Mouse (Mus musculus) intestine, embryonic 15.5 days (tissue): Measurements from ENCODE around the gene Gsk3b. TPM values are rescaled to one million over a fixed set of nuclear protein-coding genes. Genes with fewer than 3 reads are reported as not detected.

Source experiments
- ATAC-seq: fragments of 200-750 bp; cut with Nextera tagmentation; 2 replicates; pipeline ENCODE4 v1.8.0; 2017; ENCODE audit warnings: moderate TSS enrichment, moderate library complexity
- H3K27ac ChIP-seq: fragments of 300-500 bp; sonication (generic); 2 replicates; pipeline ENCODE4 v1.5.1; 2015; ENCODE audit warnings: mild to moderate bottlenecking, inconsistent platforms
- H3K27me3 ChIP-seq: fragments of 300-500 bp; sonication (generic); replicated peaks from 2 replicates; pipeline ENCODE4 v1.6.1; 2015; ENCODE audit warnings: inconsistent platforms
- H3K36me3 ChIP-seq: fragments of 300-500 bp; sonication (generic); 2 replicates; pipeline ENCODE4 v1.6.1; 2015; ENCODE audit warnings: inconsistent platforms
- H3K4me1 ChIP-seq: fragments of 300-500 bp; sonication (generic); replicated peaks from 2 replicates; pipeline ENCODE4 v1.6.1; 2015; ENCODE audit warnings: inconsistent platforms
- H3K4me2 ChIP-seq: fragments of 300-500 bp; sonication (generic); replicated peaks from 2 replicates; pipeline ENCODE4 v1.6.1; 2015; ENCODE audit warnings: mild to moderate bottlenecking, inconsistent platforms
- H3K4me3 ChIP-seq: fragments of 300-500 bp; sonication (generic); replicated peaks from 2 replicates; pipeline ENCODE4 v1.5.1; 2015; ENCODE audit warnings: inconsistent platforms
- H3K9ac ChIP-seq: fragments of 300-500 bp; sonication (generic); 2 replicates; pipeline ENCODE4 v1.6.1; 2015; ENCODE audit warnings: inconsistent platforms
- H3K9me3 ChIP-seq: fragments of 300-500 bp; sonication (generic); 2 replicates; pipeline ENCODE4 v1.6.1; 2016; ENCODE audit warnings: inconsistent platforms
- WGBS: fragments of 180-500 bp; shearing (Covaris S2); methylation state at CpG from one replicate; pipeline ENCODE4 v1.1.7; 2015; 5-methylcytosine and 5-hydroxymethylcytosine counted together
- polyA plus RNA-seq: library from polyadenylated mRNA; unstranded; fragments of >200 nt; fragmentation: Nextera tagmentation; extraction: Ambion mirVana; gene quantifications from 2 replicates; pipeline ENCODE4 v1.2.1, GENCODE M21; 2015

Gene Gsk3b
- polyA plus RNA-seq, 1 experiment from 2014 or later = 48.4 TPM

DNA sequence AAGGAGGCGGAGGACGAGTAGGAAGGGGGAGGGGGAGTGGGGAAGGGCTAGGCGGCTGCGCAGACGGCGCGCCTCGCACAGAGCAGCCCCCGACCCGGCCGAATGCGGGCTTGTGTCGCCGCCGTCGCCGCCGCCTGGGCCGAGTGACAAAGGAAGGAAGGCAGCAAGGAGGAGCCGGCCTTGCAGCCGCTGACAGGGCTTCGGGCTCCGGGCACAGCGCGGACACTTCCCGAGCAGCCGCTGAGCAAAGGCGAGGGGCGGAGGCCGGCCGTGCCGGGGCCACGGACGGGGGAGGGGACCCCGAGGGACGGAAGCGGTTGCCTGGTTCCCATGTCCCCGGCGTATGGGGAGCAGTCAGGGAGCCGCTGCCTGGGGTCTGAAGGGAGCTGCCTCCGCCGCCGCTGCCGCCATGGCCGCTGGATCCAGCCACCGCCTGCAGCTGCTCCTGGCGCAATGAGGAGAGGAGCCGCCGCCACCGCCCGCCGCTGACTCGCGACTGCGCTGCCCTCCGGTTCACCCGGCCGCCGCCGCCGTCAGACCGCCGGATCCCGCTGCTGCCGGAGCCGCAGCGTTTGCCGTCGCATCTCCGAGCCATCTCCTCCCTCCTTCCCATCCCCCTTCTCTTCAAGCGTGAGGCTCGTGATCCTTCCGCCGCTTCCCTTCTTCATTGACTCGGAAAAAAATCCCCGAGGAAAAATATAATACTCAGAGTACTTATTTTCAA, 808 bp downstream of the Gsk3b start:
- peak; percentile 16 for ATAC-seq
- 0% methylated on average over 74 of the region's 76 CpGs for WGBS
- Histone ChIP-seq H3K9ac (peak overlapping the region; percentile 98), H3K9me3 (no peaks in the 10 kb centered on the region), H3K4me2 (peak overlapping the region; percentile 67), H3K4me1 (peaks cover 16% of the 10 kb centered on the region; the same call in 1 of the 2 replicates), H3K27ac (peak overlapping the region; percentile 100), H3K27me3 (no peaks in the 10 kb centered on the region), H3K4me3 (peak overlapping the region; percentile 99), H3K36me3 (no peaks in the 10 kb centered on the region)

DNA sequence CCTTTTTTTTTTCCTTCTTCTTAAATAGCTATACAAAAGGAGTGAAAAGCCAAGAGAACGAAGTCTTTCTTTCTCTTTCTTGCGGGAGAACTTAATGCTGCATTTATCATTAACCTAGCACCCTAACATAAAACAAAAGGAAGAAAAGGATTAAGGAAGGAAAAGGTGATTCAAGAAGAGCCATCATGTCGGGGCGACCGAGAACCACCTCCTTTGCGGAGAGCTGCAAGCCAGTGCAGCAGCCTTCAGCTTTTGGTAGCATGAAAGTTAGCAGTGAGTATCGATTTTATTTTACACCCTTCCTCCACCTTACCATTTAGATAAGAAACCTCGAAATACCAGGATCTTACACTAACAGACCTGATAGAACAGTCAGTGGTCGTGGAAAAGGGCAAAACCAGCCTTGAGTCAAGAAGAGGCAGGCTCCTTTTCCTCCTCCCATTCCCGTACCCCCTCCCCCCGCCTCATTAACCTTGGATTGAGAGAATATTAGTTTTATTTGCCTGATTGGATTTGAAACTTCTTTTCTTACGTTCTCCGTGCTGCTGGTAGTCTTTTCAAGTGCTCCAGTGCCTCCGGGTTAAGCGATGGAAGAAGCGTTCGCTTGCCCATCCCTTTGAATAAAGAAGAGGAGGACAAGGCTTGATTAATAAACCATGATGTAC, 1.7 kb downstream of the Gsk3b start:
- peak overlapping the region; percentile 67 for H3K4me2 ChIP-seq
- H3K9ac ChIP-seq = peak overlapping the region; percentile 98
- WGBS = under 1% methylated on average over 17 of the region's 17 CpGs
- no peaks in the 10 kb centered on the region for H3K36me3 ChIP-seq
- H3K27ac ChIP-seq = peak overlapping the region; percentile 24; the same call in 1 of the 2 replicates
- no peaks in the 10 kb centered on the region for H3K9me3 ChIP-seq
- peaks cover 23% of the 10 kb centered on the region; the same call in 1 of the 2 replicates for H3K4me1 ChIP-seq
- no peak for ATAC-seq
- no peaks in the 10 kb centered on the region for H3K27me3 ChIP-seq
- peak overlapping the region; percentile 99 for H3K4me3 ChIP-seq

DNA sequence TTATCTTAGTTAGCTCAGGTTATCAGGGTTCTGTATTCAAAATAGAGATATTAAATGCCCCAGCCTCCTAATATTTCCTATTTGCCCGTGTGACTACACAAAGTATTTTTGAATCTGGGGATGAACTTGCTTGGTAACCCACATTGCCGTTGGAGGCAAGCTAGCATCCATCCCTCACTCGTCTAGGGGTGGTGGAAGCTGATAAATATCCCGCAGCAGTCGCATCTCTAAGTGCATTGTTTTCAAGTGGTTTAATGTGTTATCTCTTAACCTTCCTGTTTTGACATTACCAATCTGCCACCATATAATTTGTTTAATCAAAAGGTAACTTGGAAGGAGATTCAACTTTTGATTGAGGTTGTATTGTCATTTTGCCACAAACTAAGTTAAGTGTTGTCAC, 2.2 kb downstream of the Gsk3b start:
- H3K4me2 ChIP-seq = peak overlapping the region; percentile 67
- under 1% methylated on average over 5 of the region's 5 CpGs for WGBS
- peaks cover 28% of the 10 kb centered on the region; the same call in 1 of the 2 replicates for H3K4me1 ChIP-seq
- H3K9me3 ChIP-seq = no peaks in the 10 kb centered on the region
- no peaks in the 10 kb centered on the region for H3K36me3 ChIP-seq
- peak overlapping the region; percentile 98 for H3K9ac ChIP-seq
- H3K27me3 ChIP-seq = no peaks in the 10 kb centered on the region
- peak overlapping the region; percentile 99 for H3K4me3 ChIP-seq
- no peak for ATAC-seq
- H3K27ac ChIP-seq = no peak overlapping the region

DNA sequence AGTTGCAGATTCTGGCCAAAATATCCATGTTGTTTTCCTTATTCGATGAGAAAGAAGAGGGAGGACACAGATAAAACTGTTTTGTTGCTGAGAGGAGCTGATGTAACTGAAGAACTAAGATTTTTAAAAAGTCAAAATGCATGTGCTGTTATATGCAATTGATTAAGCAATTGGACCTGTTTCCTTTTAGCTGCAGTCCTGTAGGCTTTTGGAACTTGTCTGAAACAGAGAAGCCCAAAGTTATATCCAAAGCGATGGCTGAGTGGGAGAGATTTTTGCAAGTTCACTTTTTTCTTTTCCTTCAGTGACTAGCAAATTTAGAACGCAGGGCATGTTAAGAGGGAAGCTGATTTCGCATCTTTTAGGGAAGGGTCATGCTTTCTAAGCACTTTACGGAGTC, 2.9 kb downstream of the Gsk3b start:
- 7% methylated on average over 5 of the region's 5 CpGs for WGBS
- Histone ChIP-seq H3K36me3 (no peaks in the 10 kb centered on the region), H3K4me1 (peaks cover 26% of the 10 kb centered on the region; the same call in 1 of the 2 replicates), H3K4me3 (peak overlapping the region; percentile 99), H3K4me2 (peak overlapping the region; percentile 67), H3K9me3 (no peaks in the 10 kb centered on the region), H3K27ac (no peak overlapping the region), H3K27me3 (no peaks in the 10 kb centered on the region), H3K9ac (no peak overlapping the region; the same call in 1 of the 2 replicates)
- ATAC-seq = no peak

DNA sequence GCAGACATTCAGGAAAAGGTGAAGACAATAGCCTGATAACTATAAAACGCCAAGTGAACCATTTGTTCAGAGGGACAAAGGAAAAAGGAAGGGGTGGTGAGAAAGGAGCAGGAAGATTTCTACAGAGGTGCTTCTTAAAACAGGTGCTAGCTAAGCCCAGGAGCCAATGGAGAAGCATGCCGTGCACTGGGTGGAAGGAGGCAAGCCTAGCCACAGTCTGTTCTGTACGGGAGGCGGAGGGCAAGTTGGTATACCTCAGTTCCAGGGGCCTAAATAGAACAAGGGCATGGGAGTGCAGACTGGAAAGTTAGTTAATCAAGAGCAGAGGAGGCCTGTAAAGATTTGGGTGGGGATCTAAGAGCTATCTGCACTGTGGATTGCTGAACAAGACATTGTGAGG, 3.8 kb downstream of the Gsk3b start:
- Histone ChIP-seq H3K27me3 (no peaks in the 10 kb centered on the region), H3K27ac (no peak overlapping the region), H3K4me1 (peaks cover 21% of the 10 kb centered on the region; the same call in 1 of the 2 replicates), H3K4me3 (peak overlapping the region; percentile 31), H3K9me3 (no peaks in the 10 kb centered on the region), H3K9ac (peak overlapping the region; percentile 42), H3K4me2 (peak overlapping the region; percentile 67), H3K36me3 (no peaks in the 10 kb centered on the region)
- ATAC-seq = no peak
- 9% methylated on average over 4 of the region's 4 CpGs for WGBS

DNA sequence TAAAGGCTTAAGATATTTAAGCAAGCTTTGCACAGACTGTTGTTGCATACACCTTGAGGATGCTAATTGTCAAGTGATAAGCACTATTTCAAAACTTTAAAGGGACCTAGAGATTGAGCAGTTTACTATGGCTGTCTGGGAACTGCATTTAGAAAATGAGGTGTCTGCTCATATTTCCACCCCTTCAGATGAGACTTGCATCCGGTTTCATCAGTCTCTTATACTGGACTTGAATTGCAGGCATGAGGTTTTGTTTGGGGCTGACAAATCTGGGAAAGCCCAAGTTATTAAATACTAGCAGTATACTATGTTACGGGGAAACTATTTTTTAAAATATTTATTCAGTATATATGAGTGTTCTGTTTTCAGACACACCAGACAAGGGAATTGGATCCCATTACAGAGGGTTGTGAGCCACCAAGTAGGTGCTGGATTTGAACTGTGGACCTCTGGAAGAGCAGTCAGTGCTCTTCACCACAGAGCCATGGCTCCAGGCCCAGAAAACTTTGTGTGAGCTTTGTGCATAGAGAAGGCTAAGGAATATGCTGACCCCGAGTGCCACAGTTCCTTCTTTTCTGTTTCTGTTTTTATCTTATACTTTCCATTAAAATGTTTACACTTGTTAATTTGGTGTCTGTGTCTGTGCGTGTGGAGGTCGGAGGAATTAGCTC, 6.5 kb downstream of the Gsk3b start:
- no peaks in the 10 kb centered on the region for H3K27me3 ChIP-seq
- H3K4me3 ChIP-seq = no peak overlapping the region
- 0 out of 2 replicates have a peak overlapping the region, but pooled peaks have one; percentile 1 for H3K4me2 ChIP-seq
- no peaks in the 10 kb centered on the region for H3K9me3 ChIP-seq
- WGBS = 61% methylated on average over 5 of the region's 5 CpGs
- H3K27ac ChIP-seq = no peak overlapping the region
- peaks cover 3% of the 10 kb centered on the region; the same call in 1 of the 2 replicates for H3K36me3 ChIP-seq
- H3K9ac ChIP-seq = no peak overlapping the region
- peaks cover 21% of the 10 kb centered on the region; the same call in 1 of the 2 replicates for H3K4me1 ChIP-seq
- no peak for ATAC-seq

DNA sequence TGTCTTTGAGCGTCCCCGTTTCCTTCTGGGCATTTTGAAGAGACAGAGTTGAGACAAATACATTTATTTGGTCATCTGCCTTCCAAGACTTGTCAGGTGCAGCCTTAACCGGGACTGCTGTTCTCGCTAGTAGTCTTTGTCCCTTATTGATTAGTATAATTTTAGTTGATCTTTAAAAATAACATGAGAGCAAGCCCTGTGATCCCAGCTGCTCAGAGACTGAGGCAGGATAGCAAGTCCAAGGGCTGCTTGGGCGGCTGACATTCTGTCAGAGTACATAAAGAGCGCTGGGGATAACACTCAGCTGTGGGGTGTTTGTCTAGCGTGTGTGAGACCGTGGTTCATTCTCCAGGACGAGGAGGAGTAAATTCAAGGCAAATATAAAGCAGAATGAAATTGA, 8.7 kb downstream of the Gsk3b start:
- no peaks in the 10 kb centered on the region for H3K27me3 ChIP-seq
- 71% methylated on average over 9 of the region's 9 CpGs for WGBS
- H3K4me1 ChIP-seq = peaks cover 21% of the 10 kb centered on the region; the same call in 1 of the 2 replicates
- H3K9me3 ChIP-seq = no peaks in the 10 kb centered on the region
- H3K9ac ChIP-seq = no peak overlapping the region
- no peak for ATAC-seq
- H3K27ac ChIP-seq = no peak overlapping the region
- H3K4me3 ChIP-seq = no peak overlapping the region
- no peak overlapping the region for H3K4me2 ChIP-seq
- H3K36me3 ChIP-seq = peaks cover 3% of the 10 kb centered on the region; the same call in 1 of the 2 replicates

DNA sequence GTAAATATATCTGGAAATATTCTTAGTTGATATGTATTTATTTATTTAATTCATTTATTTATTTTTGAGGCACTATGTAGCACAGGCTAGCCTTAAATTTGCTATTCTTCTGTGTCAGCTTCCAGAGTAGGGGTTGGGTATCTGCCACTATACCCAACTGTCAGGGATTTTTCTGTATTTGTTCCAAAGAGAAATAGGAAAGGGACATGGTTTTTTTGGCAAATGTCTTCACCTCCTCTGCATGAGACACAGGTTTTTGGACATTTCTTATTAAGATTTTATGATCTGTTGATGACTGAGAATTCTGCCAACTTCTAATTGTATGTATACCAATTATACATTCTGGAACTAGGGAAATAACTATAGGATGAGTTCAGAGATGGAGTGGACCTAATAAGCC, 10.5 kb downstream of the Gsk3b start:
- Histone ChIP-seq H3K4me1 (peaks cover 12% of the 10 kb centered on the region; the same call in 1 of the 2 replicates), H3K4me2 (no peak overlapping the region), H3K27ac (no peak overlapping the region), H3K9ac (no peak overlapping the region), H3K27me3 (no peaks in the 10 kb centered on the region), H3K9me3 (no peaks in the 10 kb centered on the region), H3K4me3 (no peak overlapping the region), H3K36me3 (peaks cover 3% of the 10 kb centered on the region; the same call in 1 of the 2 replicates)
- no peak for ATAC-seq

DNA sequence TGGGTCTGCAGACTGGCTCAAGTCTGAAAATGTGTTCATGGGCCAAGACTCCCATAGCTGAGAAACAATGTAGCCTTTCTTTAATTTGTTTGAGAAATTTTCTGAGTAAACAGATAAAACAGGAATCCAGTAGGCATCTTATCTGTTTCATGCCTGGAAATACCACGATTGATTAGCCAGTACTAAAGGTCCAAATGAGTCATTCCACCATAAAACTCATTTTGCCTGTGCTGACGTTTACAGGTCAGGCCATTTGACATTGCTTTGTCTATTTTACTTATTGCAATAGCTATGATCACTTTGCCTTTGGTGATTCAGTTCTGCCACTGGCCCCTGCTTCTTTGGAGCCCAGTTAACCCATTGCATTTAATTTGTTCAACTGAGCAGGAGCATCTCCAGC, 11.8 kb downstream of the Gsk3b start:
- 58% methylated on average over 2 of the region's 2 CpGs for WGBS
- H3K4me3 ChIP-seq = no peak overlapping the region
- H3K27ac ChIP-seq = no peak overlapping the region
- no peak overlapping the region for H3K4me2 ChIP-seq
- H3K9me3 ChIP-seq = no peaks in the 10 kb centered on the region
- no peaks in the 10 kb centered on the region for H3K27me3 ChIP-seq
- H3K36me3 ChIP-seq = peaks cover 3% of the 10 kb centered on the region; the same call in 1 of the 2 replicates
- ATAC-seq = peak; percentile 70
- peaks cover 4% of the 10 kb centered on the region; the same call in 1 of the 2 replicates for H3K4me1 ChIP-seq
- no peak overlapping the region for H3K9ac ChIP-seq

DNA sequence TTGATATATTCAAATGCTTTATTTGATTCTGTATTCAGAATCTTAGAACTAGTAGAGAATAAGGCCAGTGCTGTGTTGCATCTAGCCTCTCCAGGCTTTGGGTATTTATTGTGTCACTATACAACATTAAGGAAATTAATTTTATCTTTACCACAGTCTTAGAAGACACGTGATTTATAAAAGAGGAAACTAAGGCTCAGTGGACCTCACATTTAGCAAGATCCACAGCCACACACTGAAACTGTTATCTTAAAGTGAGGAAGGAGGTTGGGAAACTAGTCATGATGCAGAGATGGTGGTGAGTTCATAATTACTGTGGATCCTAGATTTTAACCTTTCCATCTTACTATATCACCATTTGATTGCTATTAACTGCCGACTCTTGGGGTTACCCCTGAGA, 16.7 kb downstream of the Gsk3b start:
- Histone ChIP-seq H3K4me1 (0 out of 2 replicates have a peak, but pooled peaks cover 3% of the 10 kb centered on the region), H3K36me3 (no peaks in the 10 kb centered on the region; the same call in 1 of the 2 replicates), H3K4me2 (no peak overlapping the region), H3K4me3 (no peak overlapping the region), H3K27me3 (no peaks in the 10 kb centered on the region), H3K27ac (no peak overlapping the region), H3K9ac (no peak overlapping the region), H3K9me3 (no peaks in the 10 kb centered on the region)
- no peak for ATAC-seq
- WGBS = 77% methylated on average over 2 of the region's 2 CpGs

DNA sequence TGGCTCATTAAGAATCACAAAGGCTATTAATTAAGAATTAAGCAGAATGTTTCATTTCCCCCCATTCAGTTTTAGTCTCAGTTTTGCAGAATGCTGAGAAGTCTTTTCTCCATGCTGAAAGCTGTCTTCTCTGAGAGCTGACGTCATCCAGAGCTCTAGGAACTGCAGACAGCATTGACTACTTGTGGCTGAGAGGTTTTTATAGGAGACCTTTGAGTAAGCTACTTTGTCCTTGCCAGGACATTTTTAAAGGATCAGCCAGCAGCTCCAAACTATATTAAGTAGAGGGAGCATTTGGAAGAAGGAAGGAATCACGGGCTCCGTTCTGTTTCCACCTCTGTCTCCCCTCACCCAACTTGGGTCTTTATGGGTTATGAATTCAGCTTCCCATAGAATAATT, 17.7 kb downstream of the Gsk3b start:
- Histone ChIP-seq H3K4me3 (no peak overlapping the region), H3K27me3 (no peaks in the 10 kb centered on the region), H3K4me2 (no peak overlapping the region), H3K9me3 (no peaks in the 10 kb centered on the region), H3K36me3 (no peaks in the 10 kb centered on the region; the same call in 1 of the 2 replicates), H3K9ac (no peak overlapping the region), H3K27ac (no peak overlapping the region), H3K4me1 (0 out of 2 replicates have a peak, but pooled peaks cover 3% of the 10 kb centered on the region)
- 69% methylated on average over 3 of the region's 3 CpGs for WGBS
- no peak for ATAC-seq

DNA sequence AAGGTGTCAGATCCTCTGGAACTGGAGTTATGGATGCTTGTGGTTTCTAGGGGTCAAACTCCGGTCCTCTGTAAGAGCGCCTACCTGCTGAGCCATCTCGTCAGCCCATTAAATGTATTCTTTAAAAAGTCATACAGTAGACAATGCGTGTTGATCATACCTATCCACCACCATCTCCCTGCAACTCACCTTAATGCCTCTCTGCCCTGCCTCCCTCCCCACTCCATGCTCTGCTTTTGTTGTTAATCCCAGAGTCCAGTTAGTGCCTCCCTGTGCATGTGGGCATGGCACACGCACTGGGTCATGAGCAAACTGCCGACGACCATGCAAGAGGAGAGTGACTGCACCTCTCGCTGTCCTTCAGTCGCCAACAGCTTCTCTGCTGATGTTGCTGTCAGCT, 21.2 kb downstream of the Gsk3b start:
- Histone ChIP-seq H3K27ac (no peak overlapping the region), H3K9me3 (no peaks in the 10 kb centered on the region), H3K4me2 (no peak overlapping the region), H3K4me3 (no peak overlapping the region), H3K36me3 (peaks cover 3% of the 10 kb centered on the region; the same call in 1 of the 2 replicates), H3K4me1 (peaks cover 3% of the 10 kb centered on the region; the same call in 1 of the 2 replicates), H3K9ac (no peak overlapping the region), H3K27me3 (no peaks in the 10 kb centered on the region)
- 85% methylated on average over 9 of the region's 9 CpGs for WGBS
- no peak for ATAC-seq
